Mouse (Mus musculus): ENCODE measurements around the gene Trip11. TPM values are rescaled to one million over a fixed set of nuclear protein-coding genes. Genes with fewer than 3 reads are reported as not detected.

Gene Trip11
- polyA plus RNA-seq, 1 experiment from 2014 or later, result 27.3 TPM

DNA sequence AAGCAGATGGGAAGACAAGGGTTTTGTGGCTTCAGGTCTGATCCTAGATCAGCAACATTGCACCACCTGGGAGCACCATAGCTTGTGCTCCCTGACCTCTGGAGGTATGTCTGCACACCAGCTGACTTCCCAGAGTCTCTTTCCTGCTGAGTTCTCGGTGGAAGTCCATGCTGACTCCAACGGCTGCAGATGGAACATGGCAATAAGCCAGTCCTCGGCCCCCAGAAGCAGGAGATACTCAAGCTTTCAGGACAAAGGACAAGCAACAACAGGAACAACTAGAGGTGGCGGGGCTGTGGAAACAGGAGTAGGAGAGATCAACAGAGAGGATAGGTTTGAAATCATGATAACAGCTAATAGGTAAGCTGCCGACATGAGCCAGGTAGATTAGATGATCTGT is 111.3 kb downstream of the Trip11 start:
- Histone ChIP-seq H3K27ac (ENCODE audit: low read length) (no peak overlapping the region), H3K9me3 (replicated peaks; ENCODE audit: control insufficient read depth, low read length) (no peaks in the 10 kb centered on the region), H3K4me3 (replicated peaks; ENCODE audit: low read length) (no peak overlapping the region), H3K36me3 (ENCODE audit: control insufficient read depth, insufficient read depth, low read length) (no peaks in the 10 kb centered on the region), H3K9ac (ENCODE audit: low read length) (no peak overlapping the region), H3K4me1 (ENCODE audit: control insufficient read depth, insufficient read depth, low read length) (no peaks in the 10 kb centered on the region), H3K27me3 (ENCODE audit: control insufficient read depth, insufficient read depth, low read length) (no peaks in the 10 kb centered on the region), H3K4me2 (ENCODE audit: low read depth, low read length) (no peak overlapping the region)
- ATAC-seq (ENCODE audit: insufficient read depth, low FRiP score), result no peak
- 74% methylated on average over 5 of the region's 5 CpGs for WGBS

GRCm38 (mm10) chr12:101801051-101801450 is 112.0 kb downstream of the Trip11 start:
- ATAC-seq (ENCODE audit: insufficient read depth, low FRiP score), result no peak
- Histone ChIP-seq H3K27ac (ENCODE audit: low read length) (no peak overlapping the region), H3K36me3 (ENCODE audit: control insufficient read depth, insufficient read depth, low read length) (no peaks in the 10 kb centered on the region), H3K4me3 (replicated peaks; ENCODE audit: low read length) (no peak overlapping the region), H3K9me3 (replicated peaks; ENCODE audit: control insufficient read depth, low read length) (no peaks in the 10 kb centered on the region), H3K9ac (ENCODE audit: low read length) (no peak overlapping the region), H3K27me3 (ENCODE audit: control insufficient read depth, insufficient read depth, low read length) (no peaks in the 10 kb centered on the region), H3K4me2 (ENCODE audit: low read depth, low read length) (no peak overlapping the region), H3K4me1 (ENCODE audit: control insufficient read depth, insufficient read depth, low read length) (no peaks in the 10 kb centered on the region)
- 65% methylated on average over 3 of the region's 3 CpGs for WGBS

DNA sequence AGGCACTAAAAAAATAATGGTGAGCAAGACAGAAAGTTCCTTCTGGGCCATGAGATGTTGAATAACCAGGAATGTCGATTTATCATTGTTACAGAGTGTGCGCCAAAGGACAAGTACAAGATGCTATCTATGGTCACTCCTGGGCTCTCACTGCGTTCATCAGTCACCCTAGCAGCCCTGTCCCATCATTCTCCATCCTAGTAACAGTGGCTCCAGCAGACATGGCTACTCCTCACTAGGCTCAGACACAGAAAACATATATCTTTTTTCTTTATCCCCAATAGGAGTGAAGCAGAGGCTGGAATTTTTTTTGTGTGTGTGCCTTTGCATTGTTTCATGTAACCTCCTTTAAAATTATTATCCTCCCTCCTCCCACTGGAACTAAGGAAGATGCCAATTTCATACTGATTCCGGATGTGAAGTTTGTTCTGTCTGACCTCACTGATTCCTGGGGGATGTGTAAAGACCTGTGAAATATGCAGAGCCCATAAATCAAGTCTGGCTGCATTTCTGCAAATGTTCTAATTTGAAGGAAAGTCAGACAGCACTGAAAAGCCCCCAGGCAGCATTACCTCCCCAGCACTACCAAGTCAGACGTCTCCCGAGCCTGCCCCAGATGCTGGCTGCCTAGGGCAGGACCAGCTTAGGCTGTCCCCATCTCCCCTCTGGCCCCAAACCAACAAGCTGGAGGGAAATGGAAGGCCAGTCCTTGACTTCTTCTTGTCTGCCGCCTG is 114.7 kb downstream of the Trip11 start:
- Histone ChIP-seq H3K4me3 (replicated peaks; ENCODE audit: low read length) (no peak overlapping the region), H3K27me3 (ENCODE audit: control insufficient read depth, insufficient read depth, low read length) (no peaks in the 10 kb centered on the region), H3K9ac (ENCODE audit: low read length) (no peak overlapping the region), H3K36me3 (ENCODE audit: control insufficient read depth, insufficient read depth, low read length) (no peaks in the 10 kb centered on the region), H3K4me1 (ENCODE audit: control insufficient read depth, insufficient read depth, low read length) (no peaks in the 10 kb centered on the region), H3K27ac (ENCODE audit: low read length) (no peak overlapping the region), H3K4me2 (ENCODE audit: low read depth, low read length) (no peak overlapping the region), H3K9me3 (replicated peaks; ENCODE audit: control insufficient read depth, low read length) (no peaks in the 10 kb centered on the region)
- no peak; the same call in 1 of the 2 replicates for ATAC-seq (ENCODE audit: insufficient read depth, low FRiP score)
- WGBS, result 58% methylated on average over 7 of the region's 7 CpGs

- H3K27me3 ChIP-seq (ENCODE audit: control insufficient read depth, insufficient read depth, low read length), result no peaks in the 10 kb centered on the region
- no peak overlapping the region for H3K27ac ChIP-seq (ENCODE audit: low read length)
- H3K4me3 ChIP-seq (replicated peaks; ENCODE audit: low read length), result no peak overlapping the region
- H3K4me2 ChIP-seq (ENCODE audit: low read depth, low read length), result no peak overlapping the region
- H3K4me1 ChIP-seq (ENCODE audit: control insufficient read depth, insufficient read depth, low read length), result no peaks in the 10 kb centered on the region
- ATAC-seq (ENCODE audit: insufficient read depth, low FRiP score), result no peak
- WGBS, result 73% methylated on average over 3 of the region's 3 CpGs
- no peak overlapping the region for H3K9ac ChIP-seq (ENCODE audit: low read length)
- H3K36me3 ChIP-seq (ENCODE audit: control insufficient read depth, insufficient read depth, low read length), result no peaks in the 10 kb centered on the region
- no peaks in the 10 kb centered on the region for H3K9me3 ChIP-seq (replicated peaks; ENCODE audit: control insufficient read depth, low read length)
These were observed 118.6 kb downstream of the Trip11 start for GRCm38 (mm10) chr12:101794458-101794857.

DNA sequence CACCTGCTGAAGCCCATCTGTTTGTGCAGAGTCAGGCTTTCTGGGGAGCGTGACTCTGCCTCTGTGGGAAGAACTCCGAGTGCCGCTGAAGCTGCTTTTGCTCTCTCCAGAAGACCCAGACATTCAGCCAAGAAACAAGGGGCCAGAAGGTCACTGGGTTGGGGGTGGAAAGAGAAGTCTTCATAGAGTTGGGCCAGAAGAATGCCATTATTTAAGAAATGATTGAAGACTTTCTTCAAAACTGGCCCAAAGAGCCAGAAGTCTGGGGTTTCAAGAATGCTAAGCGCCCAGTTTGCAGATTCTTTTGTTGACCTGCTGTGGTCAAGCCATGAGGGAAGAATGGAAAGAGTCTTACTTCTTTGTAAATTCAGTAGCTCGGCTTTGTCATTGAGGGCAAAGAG is 119.8 kb downstream of the Trip11 start:
- no peak for ATAC-seq (ENCODE audit: insufficient read depth, low FRiP score)
- WGBS, result 73% methylated on average over 5 of the region's 5 CpGs
- Histone ChIP-seq H3K4me3 (replicated peaks; ENCODE audit: low read length) (no peak overlapping the region), H3K9ac (ENCODE audit: low read length) (no peak overlapping the region), H3K4me1 (ENCODE audit: control insufficient read depth, insufficient read depth, low read length) (no peaks in the 10 kb centered on the region), H3K36me3 (ENCODE audit: control insufficient read depth, insufficient read depth, low read length) (no peaks in the 10 kb centered on the region), H3K27ac (ENCODE audit: low read length) (no peak overlapping the region), H3K9me3 (replicated peaks; ENCODE audit: control insufficient read depth, low read length) (no peaks in the 10 kb centered on the region), H3K4me2 (ENCODE audit: low read depth, low read length) (no peak overlapping the region), H3K27me3 (ENCODE audit: control insufficient read depth, insufficient read depth, low read length) (no peaks in the 10 kb centered on the region)

- no peak for ATAC-seq (ENCODE audit: insufficient read depth, low FRiP score)
- no peaks in the 10 kb centered on the region for H3K36me3 ChIP-seq (ENCODE audit: control insufficient read depth, insufficient read depth, low read length)
These were observed 120.4 kb downstream of the Trip11 start for GRCm38 (mm10) chr12:101792684-101793083.

GRCm38 (mm10) chr12:101789767-101790166 is 123.3 kb downstream of the Trip11 start:
- WGBS, result 89% methylated on average over 3 of the region's 3 CpGs
- no peak overlapping the region for H3K4me2 ChIP-seq (ENCODE audit: low read depth, low read length)

More at GRCm38 (mm10) chr12:101792684-101793083, 120.4 kb downstream of the Trip11 start:
- no peaks in the 10 kb centered on the region for H3K27me3 ChIP-seq (ENCODE audit: control insufficient read depth, insufficient read depth, low read length)
- H3K4me2 ChIP-seq (ENCODE audit: low read depth, low read length), result no peak overlapping the region
- H3K9me3 ChIP-seq (replicated peaks; ENCODE audit: control insufficient read depth, low read length), result no peaks in the 10 kb centered on the region
- no peak overlapping the region for H3K27ac ChIP-seq (ENCODE audit: low read length)
- no peaks in the 10 kb centered on the region for H3K4me1 ChIP-seq (ENCODE audit: control insufficient read depth, insufficient read depth, low read length)
- WGBS, result 86% methylated on average over 4 of the region's 4 CpGs
- H3K9ac ChIP-seq (ENCODE audit: low read length), result no peak overlapping the region
- H3K4me3 ChIP-seq (replicated peaks; ENCODE audit: low read length), result no peak overlapping the region

DNA sequence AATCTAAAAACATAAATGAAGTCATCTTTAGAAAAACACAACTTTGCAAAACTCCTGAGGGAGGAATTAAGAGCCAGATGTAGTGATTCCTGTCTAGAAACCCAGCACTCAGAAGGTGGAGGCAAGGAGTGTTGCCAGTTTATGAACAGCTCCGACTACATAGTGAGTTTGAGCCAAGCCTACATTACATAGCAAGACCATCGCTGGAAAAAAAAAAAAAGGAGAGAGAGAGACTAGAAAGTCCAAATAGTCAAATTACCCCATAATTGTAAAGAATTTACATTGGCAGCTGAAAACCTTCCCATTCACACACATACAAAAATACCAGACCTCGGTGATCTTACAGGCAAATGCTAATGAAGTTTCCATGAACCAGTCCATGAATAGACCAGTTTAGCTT is 123.8 kb downstream of the Trip11 start:
- no peak overlapping the region for H3K4me3 ChIP-seq (replicated peaks; ENCODE audit: low read length)
- H3K4me1 ChIP-seq (ENCODE audit: control insufficient read depth, insufficient read depth, low read length), result no peaks in the 10 kb centered on the region
- no peaks in the 10 kb centered on the region for H3K9me3 ChIP-seq (replicated peaks; ENCODE audit: control insufficient read depth, low read length)
- H3K4me2 ChIP-seq (ENCODE audit: low read depth, low read length), result no peak overlapping the region
- 77% methylated on average over 3 of the region's 3 CpGs for WGBS
- ATAC-seq (ENCODE audit: insufficient read depth, low FRiP score), result no peak
- no peaks in the 10 kb centered on the region for H3K36me3 ChIP-seq (ENCODE audit: control insufficient read depth, insufficient read depth, low read length)
- no peak overlapping the region for H3K9ac ChIP-seq (ENCODE audit: low read length)
- H3K27me3 ChIP-seq (ENCODE audit: control insufficient read depth, insufficient read depth, low read length), result no peaks in the 10 kb centered on the region
- H3K27ac ChIP-seq (ENCODE audit: low read length), result no peak overlapping the region

More at GRCm38 (mm10) chr12:101789767-101790166, 123.3 kb downstream of the Trip11 start:
- Histone ChIP-seq H3K36me3 (ENCODE audit: control insufficient read depth, insufficient read depth, low read length) (no peaks in the 10 kb centered on the region), H3K4me3 (replicated peaks; ENCODE audit: low read length) (no peak overlapping the region), H3K9me3 (replicated peaks; ENCODE audit: control insufficient read depth, low read length) (no peaks in the 10 kb centered on the region), H3K9ac (ENCODE audit: low read length) (no peak overlapping the region), H3K27ac (ENCODE audit: low read length) (no peak overlapping the region), H3K4me1 (ENCODE audit: control insufficient read depth, insufficient read depth, low read length) (no peaks in the 10 kb centered on the region), H3K27me3 (ENCODE audit: control insufficient read depth, insufficient read depth, low read length) (no peaks in the 10 kb centered on the region)
- ATAC-seq (ENCODE audit: insufficient read depth, low FRiP score), result no peak
